Mouse (Mus musculus) neural tube, embryonic 13.5 days (tissue): ENCODE results near the gene B9d2. TPM values are rescaled to one million over a fixed set of nuclear protein-coding genes. Genes with fewer than 3 reads are reported as not detected.
"Not testable (repeated sequence)": the region's sequence is repeated elsewhere in the genome, so short reads cannot be mapped to it uniquely, and the experiment has no call there.

Source experiments
- ATAC-seq: fragments of 200-750 bp; cut with Nextera tagmentation; 2 replicates; pipeline ENCODE4 v1.8.0; 2017; ENCODE audit warnings: low read depth, mild to moderate bottlenecking, moderate TSS enrichment, moderate library complexity
- H3K27ac ChIP-seq: fragments of 300-500 bp; sonication (generic); replicated peaks from 2 replicates; pipeline ENCODE4 v1.5.1; 2015; ENCODE audit warnings: moderate library complexity, mild to moderate bottlenecking, inconsistent platforms
- H3K27me3 ChIP-seq: fragments of 300-500 bp; sonication (generic); 2 replicates; pipeline ENCODE4 v1.6.1; 2015; ENCODE audit warnings: mild to moderate bottlenecking, inconsistent platforms
- H3K36me3 ChIP-seq: fragments of 300-500 bp; sonication (generic); 2 replicates; pipeline ENCODE4 v1.6.1; 2015; ENCODE audit warnings: mild to moderate bottlenecking, inconsistent platforms
- H3K4me1 ChIP-seq: fragments of 300-500 bp; sonication (generic); replicated peaks from 2 replicates; pipeline ENCODE4 v1.6.1; 2015; ENCODE audit warnings: inconsistent platforms
- H3K4me2 ChIP-seq: fragments of 300-500 bp; sonication (generic); 2 replicates; pipeline ENCODE4 v1.6.1; 2015; ENCODE audit warnings: inconsistent platforms, mild to moderate bottlenecking, moderate library complexity
- H3K4me3 ChIP-seq: fragments of 300-500 bp; sonication (generic); 2 replicates; pipeline ENCODE4 v1.5.1; 2015; ENCODE audit warnings: mild to moderate bottlenecking, inconsistent platforms
- H3K9ac ChIP-seq: fragments of 300-500 bp; sonication (generic); 2 replicates; pipeline ENCODE4 v1.6.1; 2015; ENCODE audit warnings: moderate library complexity, mild to moderate bottlenecking, inconsistent platforms
- H3K9me3 ChIP-seq: fragments of 300-500 bp; sonication (generic); 2 replicates; pipeline ENCODE4 v1.6.1; 2016; ENCODE audit warnings: inconsistent platforms
- WGBS: fragments of 180-500 bp; shearing (Covaris S2); methylation state at CpG from one replicate; pipeline ENCODE4 v1.1.7; 2015; 5-methylcytosine and 5-hydroxymethylcytosine counted together
- polyA plus RNA-seq: library from polyadenylated mRNA; unstranded; fragments of >200 nt; fragmentation: Nextera tagmentation; extraction: Ambion mirVana; gene quantifications from 2 replicates; pipeline ENCODE4 v1.2.1, GENCODE M21; 2015

The B9d2 gene
- polyA plus RNA-seq, 1 experiment from 2014 or later, result 42.6 TPM

DNA sequence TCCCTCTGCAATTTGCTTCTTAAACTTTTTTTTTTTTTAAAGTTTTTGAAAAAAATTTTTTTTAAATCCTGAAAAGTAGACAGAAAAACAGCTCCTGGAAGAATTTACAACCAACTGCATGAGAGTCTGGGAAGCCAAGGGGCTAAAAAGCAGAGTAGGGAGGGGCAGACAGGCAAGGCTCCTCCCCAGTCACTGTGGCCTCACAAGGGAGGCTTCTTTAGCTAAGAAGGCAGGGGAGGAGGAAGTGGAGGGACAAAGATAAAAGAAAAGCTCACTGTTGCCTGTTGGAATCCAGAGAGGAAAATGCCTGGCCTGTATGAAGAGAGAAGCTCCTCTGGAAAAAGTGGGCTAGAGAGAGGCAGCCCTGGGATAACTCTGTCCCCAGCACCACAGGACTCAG, 41.2 kb downstream of the B9d2 start:
- H3K4me1 ChIP-seq, result peaks cover 20% of the 10 kb centered on the region
- not testable (repeated sequence) for H3K4me2 ChIP-seq, H3K27ac ChIP-seq, H3K9me3 ChIP-seq, H3K4me3 ChIP-seq, H3K9ac ChIP-seq, H3K27me3 ChIP-seq, ATAC-seq
- peaks cover 65% of the 10 kb centered on the region for H3K36me3 ChIP-seq

DNA sequence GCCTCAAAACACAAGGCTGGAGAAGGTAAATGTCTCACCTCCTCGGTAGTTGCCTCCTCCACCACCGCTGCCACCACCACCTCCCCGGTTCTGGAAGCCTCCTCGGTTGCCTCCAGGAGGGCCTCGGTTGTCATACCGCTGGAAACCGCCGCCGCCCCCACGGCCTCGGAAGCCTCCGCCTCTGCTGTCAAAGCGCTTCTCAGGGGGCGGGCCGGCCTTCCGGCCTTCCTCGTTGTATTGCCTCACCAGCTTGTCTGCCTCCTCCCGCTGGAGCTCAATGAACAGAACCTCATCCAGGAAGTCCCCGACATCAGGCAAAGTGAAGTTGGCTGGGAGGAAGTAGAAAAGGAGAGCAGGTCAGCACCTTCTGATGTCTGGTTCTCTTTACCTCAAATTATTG, 45.3 kb downstream of the B9d2 start:
- Histone ChIP-seq H3K27ac (no peak overlapping the region), H3K4me3 (no peak overlapping the region), H3K27me3 (no peaks in the 10 kb centered on the region), H3K9ac (no peak overlapping the region), H3K4me2 (no peak overlapping the region), H3K4me1 (0 out of 2 replicates have a peak, but pooled peaks cover 4% of the 10 kb centered on the region), H3K36me3 (peaks cover 96% of the 10 kb centered on the region), H3K9me3 (no peaks in the 10 kb centered on the region)
- WGBS, result 83% methylated on average over 19 of the region's 19 CpGs
- ATAC-seq, result no peak

DNA sequence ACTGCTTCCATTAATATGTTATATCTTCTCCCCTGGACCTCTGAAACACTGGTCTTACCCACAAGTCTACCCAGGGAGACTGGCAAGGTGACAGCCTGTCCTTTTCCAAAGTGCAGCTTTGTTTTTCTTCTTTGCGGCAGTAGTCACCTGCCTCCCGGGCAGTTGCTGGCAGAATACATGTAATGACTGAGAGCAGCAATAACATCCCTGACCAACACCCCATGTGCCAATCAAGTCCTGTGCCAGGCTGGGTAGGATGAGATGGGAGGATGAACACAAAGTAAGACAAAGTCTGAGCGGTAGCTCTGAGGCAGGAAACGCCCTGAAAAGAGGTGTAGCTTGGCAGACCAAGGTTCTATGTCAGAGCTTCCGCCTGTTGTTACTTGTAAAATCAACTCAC, 47.2 kb downstream of the B9d2 start:
- ATAC-seq, result no peak
- H3K9me3 ChIP-seq, result no peaks in the 10 kb centered on the region
- peaks cover 97% of the 10 kb centered on the region for H3K36me3 ChIP-seq
- H3K4me1 ChIP-seq, result 0 out of 2 replicates have a peak, but pooled peaks cover 4% of the 10 kb centered on the region
- H3K4me2 ChIP-seq, result no peak overlapping the region
- no peaks in the 10 kb centered on the region for H3K27me3 ChIP-seq
- H3K9ac ChIP-seq, result no peak overlapping the region
- H3K27ac ChIP-seq, result no peak overlapping the region
- 90% methylated on average over 5 of the region's 5 CpGs for WGBS
- H3K4me3 ChIP-seq, result no peak overlapping the region

GRCm38 (mm10) chr7:25729396-25729795, 48.8 kb downstream of the B9d2 start:
- 66% methylated on average over 2 of the region's 2 CpGs for WGBS
- Histone ChIP-seq H3K4me1 (0 out of 2 replicates have a peak, but pooled peaks cover 4% of the 10 kb centered on the region), H3K27me3 (no peaks in the 10 kb centered on the region), H3K36me3 (peaks cover 96% of the 10 kb centered on the region), H3K4me2 (no peak overlapping the region), H3K4me3 (no peak overlapping the region), H3K27ac (no peak overlapping the region), H3K9me3 (no peaks in the 10 kb centered on the region), H3K9ac (no peak overlapping the region)
- ATAC-seq, result no peak

DNA sequence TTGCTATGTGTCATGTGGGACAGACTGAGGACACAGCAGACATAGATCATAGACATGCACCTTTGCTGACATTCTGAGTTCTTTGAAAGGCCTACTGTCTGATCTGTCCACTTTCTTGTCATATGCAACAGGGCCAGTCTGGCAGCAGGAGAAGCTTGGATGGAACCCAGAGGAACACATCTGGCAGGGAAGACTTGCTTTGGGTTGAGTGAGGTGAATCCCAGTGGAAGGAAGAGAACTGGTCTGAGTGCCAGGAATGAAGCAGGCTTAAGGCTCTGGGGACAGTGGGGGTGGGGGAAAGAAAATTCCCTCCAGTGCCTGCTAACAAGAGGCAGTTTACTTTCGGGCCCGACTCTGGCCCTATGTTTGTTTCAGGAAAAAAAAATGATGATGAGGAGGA, 49.3 kb downstream of the B9d2 start:
- WGBS, result 92% methylated on average over 2 of the region's 2 CpGs
- H3K4me3 ChIP-seq, result no peak overlapping the region
- peaks cover 96% of the 10 kb centered on the region for H3K36me3 ChIP-seq
- no peaks in the 10 kb centered on the region for H3K27me3 ChIP-seq
- no peak for ATAC-seq
- H3K27ac ChIP-seq, result no peak overlapping the region
- H3K4me1 ChIP-seq, result 0 out of 2 replicates have a peak, but pooled peaks cover 4% of the 10 kb centered on the region
- no peak overlapping the region for H3K9ac ChIP-seq
- H3K9me3 ChIP-seq, result no peaks in the 10 kb centered on the region
- H3K4me2 ChIP-seq, result no peak overlapping the region

DNA sequence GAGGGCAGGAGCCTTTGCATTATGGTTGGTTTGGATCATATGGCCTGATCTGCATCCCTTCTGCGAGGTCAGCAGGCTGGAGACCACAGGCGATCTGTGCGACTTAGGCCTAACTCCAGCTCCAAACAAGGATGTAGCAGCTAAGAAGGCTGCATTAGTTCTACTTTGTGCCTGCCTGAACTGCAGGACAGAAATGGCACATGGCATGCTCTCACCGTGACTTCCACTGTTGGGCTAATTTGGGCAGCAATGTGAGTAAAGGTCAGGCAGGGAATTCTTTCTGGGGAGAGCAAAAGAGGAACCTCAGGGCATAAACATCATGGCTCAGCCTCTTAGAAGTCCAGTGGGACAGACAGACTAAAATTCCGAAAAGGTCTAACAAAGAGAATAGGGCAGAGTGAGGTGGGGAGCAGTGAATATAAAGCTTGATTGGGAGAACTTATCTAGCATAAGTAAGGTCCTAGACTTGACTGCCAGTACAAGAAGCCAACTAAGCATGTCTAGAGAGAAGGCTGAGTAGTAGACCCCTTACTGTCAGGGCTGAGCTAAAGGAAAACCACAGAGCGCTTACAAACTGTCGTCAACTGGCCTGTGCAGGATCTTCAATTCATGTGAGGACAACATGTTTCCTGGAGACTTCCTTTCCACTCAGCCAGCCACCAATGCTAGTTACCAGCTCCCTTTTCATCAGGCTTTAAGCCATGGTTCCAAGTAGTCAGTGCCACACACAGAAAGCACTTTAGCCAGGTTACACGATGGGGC, 50.9 kb downstream of the B9d2 start:
- Histone ChIP-seq H3K9ac (no peak overlapping the region), H3K27ac (no peak overlapping the region), H3K4me3 (no peak overlapping the region), H3K9me3 (no peaks in the 10 kb centered on the region), H3K27me3 (no peaks in the 10 kb centered on the region), H3K4me1 (0 out of 2 replicates have a peak, but pooled peaks cover 4% of the 10 kb centered on the region), H3K4me2 (no peak overlapping the region), H3K36me3 (peaks cover 96% of the 10 kb centered on the region)
- 92% methylated on average over 8 of the region's 8 CpGs for WGBS
- ATAC-seq, result no peak

GRCm38 (mm10) chr7:25734991-25735390, 54.4 kb downstream of the B9d2 start:
- H3K36me3 ChIP-seq, result peaks cover 95% of the 10 kb centered on the region
- no peak for ATAC-seq
- WGBS, result 82% methylated on average over 4 of the region's 4 CpGs
- H3K9ac ChIP-seq, result no peak overlapping the region
- H3K9me3 ChIP-seq, result no peaks in the 10 kb centered on the region
- no peak overlapping the region for H3K4me2 ChIP-seq
- no peak overlapping the region for H3K4me3 ChIP-seq
- H3K4me1 ChIP-seq, result 0 out of 2 replicates have a peak, but pooled peaks cover 4% of the 10 kb centered on the region
- no peak overlapping the region for H3K27ac ChIP-seq
- H3K27me3 ChIP-seq, result no peaks in the 10 kb centered on the region

Other genes with a start within 250 kb of the B9d2 start
- 1.5 and 2.2 TPM in 2 replicates for gene Ceacam1, start 203.2 kb upstream of the B9d2 start, polyA plus RNA-seq
- gene Ceacam2, start 140.9 kb upstream of the B9d2 start, polyA plus RNA-seq, result 0.14 TPM in 1 of 2 replicates, not detected in the other
- not detected in 2 replicates for gene Erich4, start 64.9 kb upstream of the B9d2 start, polyA plus RNA-seq
- gene Dmac2, start 61.4 kb upstream of the B9d2 start, polyA plus RNA-seq, result 35.3 and 42.2 TPM in 2 replicates
- gene B3gnt8, start 54.1 kb upstream of the B9d2 start, polyA plus RNA-seq, result 2.9 and 6.3 TPM in 2 replicates
- gene Bckdha, start 21.8 kb upstream of the B9d2 start, polyA plus RNA-seq, result 45.9 and 50.7 TPM in 2 replicates
- gene Exosc5, start 21.6 kb upstream of the B9d2 start, polyA plus RNA-seq, result 41.8 and 45.1 TPM in 2 replicates
- 13.1 and 14.3 TPM in 2 replicates for gene Tmem91, start 5.6 kb upstream of the B9d2 start, polyA plus RNA-seq
- gene Tgfb1, start 6.2 kb downstream of the B9d2 start, polyA plus RNA-seq, result 1.2 and 2.1 TPM in 2 replicates
- 33.0 and 38.2 TPM in 2 replicates for gene Ccdc97, start 38.3 kb downstream of the B9d2 start, polyA plus RNA-seq
- gene Hnrnpul1, start 74.0 kb downstream of the B9d2 start, polyA plus RNA-seq, result 45.1 and 51.1 TPM in 2 replicates
- 25.4 and 26.7 TPM in 2 replicates for gene Axl, start 107.9 kb downstream of the B9d2 start, polyA plus RNA-seq
- 2.2 and 3.0 TPM in 2 replicates for gene Cyp2s1, start 136.1 kb downstream of the B9d2 start, polyA plus RNA-seq
- not detected in 2 replicates for gene Cyp2b10, start 216.8 kb downstream of the B9d2 start, polyA plus RNA-seq